Mouse (Mus musculus): ENCODE measurements at regions not wholly inside any gene's neighbourhood (a gene's known extent, or its start where the extent isn't known, plus 50 kb on each side); places are given as distances from the start of the nearest gene placed in this dataset.

- DNase-seq (ENCODE audit: low spot score in 2 of 2): no peak
Measured at GRCm38 (mm10) chr11:64899587-64900278, 79.1 kb upstream of the Elac2 start.

GRCm38 (mm10) chr11:64916783-64917182 lies 62.1 kb upstream of the Elac2 start:
- no peak for DNase-seq (ENCODE audit: low spot score in 2 of 2)

- no peak for DNase-seq (ENCODE audit: low spot score in 2 of 2)
Measured at GRCm38 (mm10) chr11:64917301-64917700, 61.5 kb upstream of the Elac2 start.

- no peak for DNase-seq (ENCODE audit: low spot score in 2 of 2)
Measured at GRCm38 (mm10) chr11:64924989-64925388, 53.8 kb upstream of the Elac2 start.

- DNase-seq (ENCODE audit: low spot score in 2 of 2): no peak
Measured at GRCm38 (mm10) chr11:64925970-64926369, 52.9 kb upstream of the Elac2 start.

Small RNA genes lying in the stretch of these regions (microRNA-seq; reads per million reads assigned to microRNA genes)
- gene Gm24275: 0 reads per million in 2 experiments

All from layer of hippocampus, adult 18-20 months (tissue).